Mouse (Mus musculus) lung, adult 2 months (tissue): ENCODE measurements around the gene Nae1. TPM values are rescaled to one million over a fixed set of nuclear protein-coding genes. Genes with fewer than 3 reads are reported as not detected.

Experiments
- DNase-seq: peaks from one replicate; pipeline ENCODE4 v3.0.0; 2022
- H3K4me1 ChIP-seq: fragments of 200-500 bp; 2 replicates; pipeline ENCODE4 v1.6.1; 2011; ENCODE audit warnings: low read length; ENCODE audit not compliant: control insufficient read depth, insufficient read depth
- H3K4me3 ChIP-seq: fragments of 200-500 bp; replicated peaks from 2 replicates; pipeline ENCODE3; 2011; ENCODE audit warnings: low read depth, mild to moderate bottlenecking, control low read depth, low read length; ENCODE audit errors: extremely low read depth
- CTCF ChIP-seq: fragments of 200-500 bp; IDR thresholded peaks from 2 replicates; pipeline ENCODE4 v1.5.1; 2011; ENCODE audit warnings: mild to moderate bottlenecking, low read length, control low read depth; ENCODE audit not compliant: insufficient read depth
- POLR2A ChIP-seq: fragments of 200-500 bp; IDR thresholded peaks from 2 replicates; pipeline ENCODE4 v1.6.1; 2011; ENCODE audit warnings: low read depth, mild to moderate bottlenecking, control low read depth, low read length, borderline replicate concordance; ENCODE audit errors: extremely low read depth
- WGBS: fragments of 180-500 bp; shearing (Covaris S2); methylation state at CpG from one replicate; pipeline ENCODE4 v1.1.7; 2018; 5-methylcytosine and 5-hydroxymethylcytosine counted together
- polyA plus RNA-seq: library from polyadenylated mRNA; depleted of rRNA; stranded (reverse); fragments of >200 nt; gene quantifications from 2 replicates; pipeline ENCODE4 v1.2.3, GENCODE M21; 2012

Nae1 gene
- polyA plus RNA-seq, 1 experiment = 17.1 TPM

DNA sequence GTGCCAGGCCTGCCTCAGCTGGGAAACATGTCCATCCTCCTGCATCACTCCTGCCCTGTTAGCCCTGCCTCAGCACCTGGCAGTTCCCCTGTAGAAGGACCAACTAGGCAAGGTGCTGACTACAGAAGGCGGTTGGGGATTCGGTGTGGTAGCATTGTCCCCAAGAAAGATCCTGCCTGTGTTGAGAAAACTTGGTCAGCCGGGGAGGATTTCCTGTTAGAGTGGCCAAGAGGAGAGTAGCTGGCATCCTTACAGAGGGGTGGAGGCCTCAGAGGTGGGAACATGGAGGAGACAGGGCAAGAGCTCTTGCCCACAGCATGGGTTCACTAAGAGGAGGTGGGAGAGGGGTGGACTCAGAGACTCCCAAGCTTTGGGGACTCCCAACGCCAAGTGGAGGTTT lies 20.8 kb upstream of the Nae1 start:
- WGBS = 46% methylated on average over 4 of the region's 4 CpGs
- no peak for TF ChIP-seq CTCF
- no peak for TF ChIP-seq POLR2A

GRCm38 (mm10) chr8:104543440-104544045 lies 9.1 kb upstream of the Nae1 start:
- TF ChIP-seq POLR2A = no peak
- TF ChIP-seq CTCF = no peak
- peaks cover 6% of the 10 kb centered on the region for H3K4me1 ChIP-seq
- WGBS = 84% methylated on average over 8 of the region's 8 CpGs
- H3K4me3 ChIP-seq = no peak overlapping the region
- no peak for DNase-seq

More for the DNA sequence above, 20.8 kb upstream of the Nae1 start:
- Histone ChIP-seq H3K4me3 (no peak overlapping the region), H3K4me1 (0 out of 2 replicates have a peak, but pooled peaks cover 2% of the 10 kb centered on the region)
- DNase-seq = no peak

GRCm38 (mm10) chr8:104542160-104542559 lies 7.7 kb upstream of the Nae1 start:
- peaks cover 6% of the 10 kb centered on the region for H3K4me1 ChIP-seq
- no peak overlapping the region for H3K4me3 ChIP-seq
- no peak for TF ChIP-seq POLR2A
- no peak for TF ChIP-seq CTCF
- 29% methylated on average over 11 of the region's 11 CpGs for WGBS
- DNase-seq = no peak

GRCm38 (mm10) chr8:104541515-104541880 lies 7.1 kb upstream of the Nae1 start:
- no peak for DNase-seq
- 16% methylated on average over 8 of the region's 8 CpGs for WGBS
- TF ChIP-seq CTCF = no peak
- TF ChIP-seq POLR2A = no peak
- H3K4me1 ChIP-seq = peaks cover 6% of the 10 kb centered on the region
- H3K4me3 ChIP-seq = peak overlapping the region; percentile 33

GRCm38 (mm10) chr8:104540710-104541514 lies 6.5 kb upstream of the Nae1 start:
- DNase-seq = no peak
- WGBS = 1% methylated on average over 76 of the region's 76 CpGs
- peaks cover 6% of the 10 kb centered on the region for H3K4me1 ChIP-seq
- TF ChIP-seq CTCF (no peak), POLR2A (no peak)
- peak overlapping the region; percentile 33 for H3K4me3 ChIP-seq

DNA sequence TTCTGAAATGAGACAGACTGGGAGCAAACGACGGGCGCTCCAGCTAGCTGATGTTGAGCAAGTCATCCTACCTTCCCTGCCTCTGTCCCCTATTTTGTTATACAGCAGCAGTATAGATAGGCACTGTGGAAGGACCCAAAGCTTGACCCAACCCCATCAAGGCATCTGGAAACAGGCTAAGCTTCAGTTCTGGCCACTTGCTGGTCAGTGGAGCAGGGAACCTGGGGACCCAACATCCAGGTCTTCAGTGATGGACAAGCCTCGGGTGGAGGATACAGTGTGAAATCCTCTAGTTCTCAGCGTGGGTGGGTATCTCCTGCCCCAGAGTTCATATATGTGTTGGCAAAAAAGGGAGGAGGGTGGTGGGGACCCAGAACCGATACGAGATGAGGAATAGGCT lies 5.8 kb upstream of the Nae1 start:
- no peak for DNase-seq
- Histone ChIP-seq H3K4me1 (peaks cover 9% of the 10 kb centered on the region), H3K4me3 (no peak overlapping the region)
- WGBS = 54% methylated on average over 7 of the region's 7 CpGs
- TF ChIP-seq CTCF (no peak), POLR2A (no peak)

- Histone ChIP-seq H3K4me3 (no peak overlapping the region), H3K4me1 (peaks cover 9% of the 10 kb centered on the region)
- DNase-seq = no peak
- 90% methylated on average over 2 of the region's 2 CpGs for WGBS
- no peak for TF ChIP-seq CTCF
- no peak for TF ChIP-seq POLR2A
Measured at GRCm38 (mm10) chr8:104539566-104539965, 5.1 kb upstream of the Nae1 start.

GRCm38 (mm10) chr8:104538896-104539295 lies 4.5 kb upstream of the Nae1 start:
- peaks cover 9% of the 10 kb centered on the region for H3K4me1 ChIP-seq
- 90% methylated on average over 4 of the region's 4 CpGs for WGBS
- no peak overlapping the region for H3K4me3 ChIP-seq
- DNase-seq = no peak
- TF ChIP-seq CTCF (no peak), POLR2A (no peak)

- DNase-seq = no peak
- Histone ChIP-seq H3K4me3 (no peak overlapping the region), H3K4me1 (peaks cover 8% of the 10 kb centered on the region)
- 72% methylated on average over 4 of the region's 4 CpGs for WGBS
- TF ChIP-seq POLR2A = no peak
Measured at GRCm38 (mm10) chr8:104536028-104536427, 1.6 kb upstream of the Nae1 start.

DNA sequence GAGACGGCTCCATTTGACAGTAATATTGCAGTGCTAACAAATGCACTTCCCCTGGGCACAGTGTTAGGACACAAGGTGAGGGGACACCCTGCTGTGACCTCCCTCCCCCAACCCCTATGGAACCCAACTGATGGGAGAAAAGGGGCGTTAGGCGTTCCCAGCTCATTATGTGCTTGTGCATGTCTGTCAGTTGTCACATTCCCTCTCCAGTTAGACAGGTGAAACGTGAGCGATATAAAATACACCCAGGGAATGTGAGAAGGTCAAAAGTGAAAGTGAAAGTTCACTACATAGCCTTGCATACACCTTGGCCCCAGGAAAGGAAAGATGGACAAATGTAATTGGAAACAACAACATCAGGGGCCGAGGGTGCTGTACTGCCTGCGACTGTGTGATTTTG lies 941 bp upstream of the Nae1 start:
- Histone ChIP-seq H3K4me1 (peaks cover 7% of the 10 kb centered on the region; the same call in 1 of the 2 replicates), H3K4me3 (peak overlapping the region; percentile 90)
- peak; percentile 22 for DNase-seq
- TF ChIP-seq CTCF (no peak), POLR2A (no peak)
- 14% methylated on average over 7 of the region's 7 CpGs for WGBS
